Mouse (Mus musculus): ENCODE data around the gene Fhl2. TPM values are rescaled to one million over a fixed set of nuclear protein-coding genes. Genes with fewer than 3 reads are reported as not detected.

Fhl2 gene
- polyA plus RNA-seq, 1 experiment from 2014 or later, result 145 TPM

DNA sequence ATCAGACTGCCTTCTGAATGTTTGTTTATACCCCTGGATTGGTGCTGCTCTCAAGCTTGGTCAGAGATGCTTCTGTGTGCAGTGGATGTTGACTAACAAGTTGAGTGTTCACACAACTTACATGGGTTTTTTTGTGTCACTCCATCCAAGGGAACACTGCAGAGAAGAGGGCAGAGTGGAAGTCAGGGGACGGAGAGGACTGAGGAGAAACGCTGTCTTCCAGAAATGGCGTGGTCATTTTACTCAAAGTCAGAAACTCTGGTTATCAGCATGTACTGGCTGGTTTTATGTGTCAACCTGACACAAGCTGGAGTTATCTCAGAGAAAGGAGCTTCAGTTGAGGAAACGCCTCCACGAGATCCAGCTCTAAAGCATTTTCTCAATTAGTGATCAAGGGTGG is 75.8 kb downstream of the Fhl2 start:
- Histone ChIP-seq H3K9me3 (replicated peaks; ENCODE audit: low read length) (no peaks in the 10 kb centered on the region), H3K4me3 (replicated peaks; ENCODE audit: low read depth, low read length) (no peak overlapping the region), H3K4me2 (ENCODE audit: low read length) (no peak overlapping the region), H3K27me3 (ENCODE audit: insufficient read depth, low read length) (no peaks in the 10 kb centered on the region), H3K27ac (no peak overlapping the region), H3K9ac (ENCODE audit: low read depth, low read length) (no peak overlapping the region), H3K36me3 (ENCODE audit: insufficient read depth, low read length) (peaks cover 26% of the 10 kb centered on the region; the same call in 1 of the 2 replicates), H3K4me1 (replicated peaks; ENCODE audit: insufficient read depth, low read length) (no peaks in the 10 kb centered on the region)
- DNase-seq (ENCODE audit: low spot score) (no peak), ATAC-seq (replicated peaks; ENCODE audit: low FRiP score, low read depth) (no peak)
- 97% methylated on average over 5 of the region's 5 CpGs for whole genome bisulfite sequencing
- no peak for TF ChIP-seq CTCF (IDR thresholded peaks at IDR 0.05; ENCODE audit: low read depth)

- H3K27me3 ChIP-seq (ENCODE audit: insufficient read depth, low read length), result no peaks in the 10 kb centered on the region
- no peak overlapping the region for H3K27ac ChIP-seq
- no peak overlapping the region for H3K4me2 ChIP-seq (ENCODE audit: low read length)
- peaks cover 34% of the 10 kb centered on the region for H3K36me3 ChIP-seq (ENCODE audit: insufficient read depth, low read length)
- no peaks in the 10 kb centered on the region for H3K4me1 ChIP-seq (replicated peaks; ENCODE audit: insufficient read depth, low read length)
- H3K4me3 ChIP-seq (replicated peaks; ENCODE audit: low read depth, low read length), result no peak overlapping the region
- DNase-seq (ENCODE audit: low spot score), result no peak
- ATAC-seq (replicated peaks; ENCODE audit: low FRiP score, low read depth), result no peak
- no peak overlapping the region for H3K9ac ChIP-seq (ENCODE audit: low read depth, low read length)
- 96% methylated on average over 8 of the region's 8 CpGs for WGBS
- no peak for TF ChIP-seq CTCF (IDR thresholded peaks at IDR 0.05; ENCODE audit: low read depth)
- H3K9me3 ChIP-seq (replicated peaks; ENCODE audit: low read length), result no peaks in the 10 kb centered on the region
Measured at GRCm38 (mm10) chr1:43117435-43117834, 79.3 kb downstream of the Fhl2 start.

GRCm38 (mm10) chr1:43112882-43113281 is 83.9 kb downstream of the Fhl2 start:
- TF ChIP-seq CTCF (IDR thresholded peaks at IDR 0.05; ENCODE audit: low read depth), result peak; percentile 77
- WGBS, result 93% methylated on average over 2 of the region's 2 CpGs
- Histone ChIP-seq H3K27me3 (ENCODE audit: insufficient read depth, low read length) (no peaks in the 10 kb centered on the region), H3K4me2 (ENCODE audit: low read length) (no peak overlapping the region), H3K9me3 (replicated peaks; ENCODE audit: low read length) (no peaks in the 10 kb centered on the region), H3K36me3 (ENCODE audit: insufficient read depth, low read length) (peaks cover 35% of the 10 kb centered on the region), H3K9ac (ENCODE audit: low read depth, low read length) (no peak overlapping the region), H3K4me3 (replicated peaks; ENCODE audit: low read depth, low read length) (no peak overlapping the region), H3K4me1 (replicated peaks; ENCODE audit: insufficient read depth, low read length) (no peaks in the 10 kb centered on the region), H3K27ac (no peak overlapping the region)
- ATAC-seq (replicated peaks; ENCODE audit: low FRiP score, low read depth) (no peak), DNase-seq (ENCODE audit: low spot score) (peak; percentile 88)

DNA sequence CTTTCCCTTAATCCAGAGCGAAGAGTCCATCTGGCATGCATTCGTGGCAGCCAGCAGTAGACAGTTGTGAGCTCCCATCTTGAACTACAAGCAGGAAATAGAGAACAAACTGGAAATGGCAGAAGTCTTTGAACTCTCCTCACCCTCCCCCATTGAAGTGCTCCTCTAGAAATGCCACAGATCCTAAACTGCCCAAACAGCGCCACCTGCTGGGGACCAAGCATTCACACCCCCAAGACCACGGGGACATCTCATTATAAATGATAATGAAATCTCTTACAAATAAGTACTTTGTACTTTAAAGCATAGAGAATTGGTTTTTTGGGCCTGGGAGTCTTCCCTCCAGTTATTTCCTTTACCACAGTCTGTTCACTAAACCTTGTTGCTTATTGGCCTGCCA is 86.2 kb downstream of the Fhl2 start:
- no peaks in the 10 kb centered on the region for H3K27me3 ChIP-seq (ENCODE audit: insufficient read depth, low read length)
- H3K9me3 ChIP-seq (replicated peaks; ENCODE audit: low read length), result no peaks in the 10 kb centered on the region
- peak; percentile 84 for TF ChIP-seq CTCF (IDR thresholded peaks at IDR 0.05; ENCODE audit: low read depth)
- no peaks in the 10 kb centered on the region for H3K4me1 ChIP-seq (replicated peaks; ENCODE audit: insufficient read depth, low read length)
- H3K4me3 ChIP-seq (replicated peaks; ENCODE audit: low read depth, low read length), result no peak overlapping the region
- H3K36me3 ChIP-seq (ENCODE audit: insufficient read depth, low read length), result peaks cover 36% of the 10 kb centered on the region
- DNase-seq (ENCODE audit: low spot score), result peak; percentile 75
- H3K4me2 ChIP-seq (ENCODE audit: low read length), result no peak overlapping the region
- H3K27ac ChIP-seq, result no peak overlapping the region
- 61% methylated on average over 4 of the region's 4 CpGs for WGBS
- ATAC-seq (replicated peaks; ENCODE audit: low FRiP score, low read depth), result no peak
- H3K9ac ChIP-seq (ENCODE audit: low read depth, low read length), result no peak overlapping the region

- H3K9me3 ChIP-seq (replicated peaks; ENCODE audit: low read length), result no peaks in the 10 kb centered on the region
- peaks cover 21% of the 10 kb centered on the region for H3K36me3 ChIP-seq (ENCODE audit: insufficient read depth, low read length)
- DNase-seq (ENCODE audit: low spot score), result no peak
Measured at GRCm38 (mm10) chr1:43108729-43109128, 88.1 kb downstream of the Fhl2 start.

DNA sequence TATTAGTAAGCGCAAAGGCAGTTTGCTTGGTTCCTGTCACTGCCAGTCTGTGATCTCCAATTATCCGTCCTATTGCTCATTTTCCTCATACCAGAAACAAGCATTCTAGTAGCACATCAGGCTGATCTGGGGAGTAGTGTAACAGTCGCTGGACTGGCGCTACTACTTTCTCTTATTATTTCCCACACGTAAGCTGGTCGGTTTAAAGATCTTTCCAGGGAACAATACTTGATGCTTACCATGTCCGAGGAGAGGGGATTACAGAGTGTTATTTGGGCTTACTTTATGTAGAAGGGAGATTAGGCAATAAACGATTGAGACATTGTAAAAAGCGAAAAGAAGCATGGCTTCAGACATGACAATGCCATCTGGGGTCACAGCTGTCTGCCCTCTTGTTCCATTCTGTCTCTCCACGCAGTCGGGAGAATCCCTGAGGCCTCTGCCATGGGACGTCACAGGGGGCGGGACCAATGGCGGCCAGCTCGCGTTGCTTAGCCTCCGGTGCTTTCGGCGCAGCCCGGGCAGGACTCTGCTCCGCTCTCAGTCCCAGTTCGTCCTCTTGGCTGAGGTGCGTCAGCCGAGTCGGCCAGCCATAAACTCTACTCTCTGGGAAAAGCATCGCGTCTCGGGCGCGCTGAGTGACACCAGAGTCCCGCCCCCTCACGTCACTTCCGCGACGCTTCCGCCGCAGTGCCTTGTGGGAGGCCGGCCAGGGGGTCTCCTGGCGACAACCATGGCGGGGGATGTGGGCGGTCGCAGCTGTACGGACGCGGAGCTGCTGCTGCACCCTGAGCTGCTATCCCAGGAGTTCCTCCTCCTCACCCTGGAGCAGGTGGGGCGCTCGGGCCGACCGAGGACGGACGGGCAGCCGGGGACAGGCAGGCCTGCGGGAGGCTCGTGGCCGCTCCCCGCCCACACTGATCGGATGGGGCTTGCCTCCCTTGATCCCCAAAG is 98.5 kb downstream of the Fhl2 start, which contains the start of the genes Tgfbrap1 and AI597479:
Tgfbrap1 (minus strand) TSS at position 607 of the 954 bp plus-strand sequence.
AI597479 (plus strand) TSS at position 680 of the 954 bp plus-strand sequence.
- no peaks in the 10 kb centered on the region for H3K9me3 ChIP-seq (replicated peaks; ENCODE audit: low read length)
- peak; percentile 97 for ATAC-seq (replicated peaks; ENCODE audit: low FRiP score, low read depth)
- peak within 1 kb of the TSS; percentile 86 for H3K9ac ChIP-seq (ENCODE audit: low read depth, low read length)
- under 1% methylated on average over 57 of the region's 57 CpGs for WGBS
- H3K4me2 ChIP-seq (ENCODE audit: low read length), result peak within 1 kb of the TSS; percentile 79
- no peak for TF ChIP-seq CTCF (IDR thresholded peaks at IDR 0.05; ENCODE audit: low read depth)
- peak within 1 kb of the TSS; percentile 80 for H3K4me3 ChIP-seq (replicated peaks; ENCODE audit: low read depth, low read length)
- peaks cover 7% of the 10 kb centered on the region for H3K4me1 ChIP-seq (replicated peaks; ENCODE audit: insufficient read depth, low read length)
- H3K27ac ChIP-seq, result peak within 1 kb of the TSS; percentile 100
- no peaks in the 10 kb centered on the region for H3K27me3 ChIP-seq (ENCODE audit: insufficient read depth, low read length)
- H3K36me3 ChIP-seq (ENCODE audit: insufficient read depth, low read length), result 0 out of 2 replicates have a peak, but pooled peaks cover 9% of the 10 kb centered on the region
- DNase-seq (ENCODE audit: low spot score), result peak; percentile 96

More at GRCm38 (mm10) chr1:43108729-43109128, 88.1 kb downstream of the Fhl2 start:
- Histone ChIP-seq H3K27me3 (ENCODE audit: insufficient read depth, low read length) (no peaks in the 10 kb centered on the region), H3K27ac (no peak overlapping the region), H3K4me1 (replicated peaks; ENCODE audit: insufficient read depth, low read length) (no peaks in the 10 kb centered on the region), H3K4me2 (ENCODE audit: low read length) (no peak overlapping the region), H3K9ac (ENCODE audit: low read depth, low read length) (no peak overlapping the region), H3K4me3 (replicated peaks; ENCODE audit: low read depth, low read length) (no peak overlapping the region)
- WGBS, result 92% methylated on average over 2 of the region's 2 CpGs
- no peak for TF ChIP-seq CTCF (IDR thresholded peaks at IDR 0.05; ENCODE audit: low read depth)
- ATAC-seq (replicated peaks; ENCODE audit: low FRiP score, low read depth), result no peak
